Mouse (Mus musculus): ENCODE results near the gene Colgalt1. TPM values are rescaled to one million over a fixed set of nuclear protein-coding genes. Genes with fewer than 3 reads are reported as not detected.

Colgalt1 gene
- polyA plus RNA-seq, 1 experiment from 2014 or later: 45.4 TPM

DNA sequence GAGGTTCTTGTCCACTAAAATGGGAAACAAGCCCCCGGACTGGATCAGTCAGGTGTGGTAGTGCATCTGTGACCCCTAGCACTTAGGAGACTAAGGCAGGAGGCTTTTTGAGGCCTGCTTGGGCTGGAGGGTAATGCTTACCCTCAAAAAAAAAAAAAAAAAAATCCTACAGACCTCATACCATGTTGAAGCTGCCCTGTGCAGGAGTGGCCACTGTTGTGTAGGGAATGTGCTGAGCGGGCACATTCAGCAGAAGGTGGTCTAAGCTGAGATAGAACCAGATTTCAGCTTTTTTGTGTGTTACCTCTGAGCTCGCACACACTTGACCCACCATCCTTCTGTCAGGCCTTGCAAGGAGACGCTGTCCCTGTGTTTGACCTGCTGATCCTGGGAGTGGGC, 16.5 kb upstream of the Colgalt1 start:
- DNase-seq (ENCODE audit: low spot score) (no peak), ATAC-seq (replicated peaks; ENCODE audit: low FRiP score) (no peak)
- Histone ChIP-seq H3K4me3 (ENCODE audit: low read depth, low read length) (no peak overlapping the region), H3K4me1 (replicated peaks; ENCODE audit: control insufficient read depth, insufficient read depth, low read length) (peaks cover 14% of the 10 kb centered on the region), H3K9ac (ENCODE audit: low read depth, low read length) (no peak overlapping the region), H3K36me3 (ENCODE audit: control insufficient read depth, insufficient read depth, low read length) (no peaks in the 10 kb centered on the region), H3K9me3 (ENCODE audit: control insufficient read depth, low read length) (no peaks in the 10 kb centered on the region), H3K27me3 (replicated peaks; ENCODE audit: control insufficient read depth, insufficient read depth, low read length) (0 out of 2 replicates have a peak, but pooled peaks cover under 1% of the 10 kb centered on the region), H3K27ac (ENCODE audit: low read depth, low read length) (no peak overlapping the region), H3K4me2 (no peak overlapping the region)
- WGBS: 87% methylated on average over 4 of the region's 4 CpGs

DNA sequence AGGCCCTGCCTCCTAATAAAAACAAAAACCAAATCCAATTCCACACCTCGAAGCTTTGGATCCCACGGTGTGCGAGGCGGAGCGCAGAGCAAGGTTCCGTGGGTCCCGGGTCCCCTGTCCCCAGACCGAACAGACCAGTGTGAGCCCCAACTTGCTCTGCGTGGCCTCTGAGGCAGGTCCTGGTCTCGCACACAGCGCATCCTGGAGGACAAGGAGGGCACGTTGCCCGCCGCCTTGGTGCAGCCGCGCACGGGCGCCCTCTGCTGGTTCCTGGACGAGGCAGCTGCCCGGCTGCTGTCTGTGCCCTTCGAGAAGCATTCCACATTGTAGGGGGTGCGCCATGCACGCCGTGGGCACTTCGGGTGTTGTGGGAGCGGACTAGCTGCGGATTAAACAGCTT, 14.9 kb upstream of the Colgalt1 start:
- peaks cover 13% of the 10 kb centered on the region for H3K27me3 ChIP-seq (replicated peaks; ENCODE audit: control insufficient read depth, insufficient read depth, low read length)
- H3K4me3 ChIP-seq (ENCODE audit: low read depth, low read length): no peak overlapping the region
- H3K27ac ChIP-seq (ENCODE audit: low read depth, low read length): no peak overlapping the region
- ATAC-seq (replicated peaks; ENCODE audit: low FRiP score) (peak; percentile 23), DNase-seq (ENCODE audit: low spot score) (peak; percentile 84)
- no peaks in the 10 kb centered on the region for H3K36me3 ChIP-seq (ENCODE audit: control insufficient read depth, insufficient read depth, low read length)
- no peak overlapping the region for H3K9ac ChIP-seq (ENCODE audit: low read depth, low read length)
- H3K4me1 ChIP-seq (replicated peaks; ENCODE audit: control insufficient read depth, insufficient read depth, low read length): peaks cover 13% of the 10 kb centered on the region
- no peak overlapping the region for H3K4me2 ChIP-seq
- H3K9me3 ChIP-seq (ENCODE audit: control insufficient read depth, low read length): no peaks in the 10 kb centered on the region
- 12% methylated on average over 27 of the region's 27 CpGs for WGBS

- Histone ChIP-seq H3K27ac (ENCODE audit: low read depth, low read length) (no peak overlapping the region), H3K4me2 (no peak overlapping the region), H3K4me3 (ENCODE audit: low read depth, low read length) (no peak overlapping the region), H3K9ac (ENCODE audit: low read depth, low read length) (no peak overlapping the region; the same call in 1 of the 2 replicates), H3K27me3 (replicated peaks; ENCODE audit: control insufficient read depth, insufficient read depth, low read length) (peaks cover 15% of the 10 kb centered on the region), H3K36me3 (ENCODE audit: control insufficient read depth, insufficient read depth, low read length) (no peaks in the 10 kb centered on the region), H3K9me3 (ENCODE audit: control insufficient read depth, low read length) (no peaks in the 10 kb centered on the region), H3K4me1 (replicated peaks; ENCODE audit: control insufficient read depth, insufficient read depth, low read length) (peaks cover 11% of the 10 kb centered on the region)
- WGBS: 57% methylated on average over 6 of the region's 6 CpGs
- DNase-seq (ENCODE audit: low spot score): no peak
- no peak for ATAC-seq (replicated peaks; ENCODE audit: low FRiP score)
These were observed 14.4 kb upstream of the Colgalt1 start for GRCm38 (mm10) chr8:71596384-71596783.

GRCm38 (mm10) chr8:71596798-71597197, 14.0 kb upstream of the Colgalt1 start:
- no peaks in the 10 kb centered on the region for H3K9me3 ChIP-seq (ENCODE audit: control insufficient read depth, low read length)
- no peak for ATAC-seq (replicated peaks; ENCODE audit: low FRiP score)
- H3K36me3 ChIP-seq (ENCODE audit: control insufficient read depth, insufficient read depth, low read length): no peaks in the 10 kb centered on the region
- no peak overlapping the region for H3K27ac ChIP-seq (ENCODE audit: low read depth, low read length)
- 71% methylated on average over 4 of the region's 4 CpGs for WGBS
- H3K4me3 ChIP-seq (ENCODE audit: low read depth, low read length): no peak overlapping the region
- DNase-seq (ENCODE audit: low spot score): no peak
- peaks cover 19% of the 10 kb centered on the region for H3K27me3 ChIP-seq (replicated peaks; ENCODE audit: control insufficient read depth, insufficient read depth, low read length)
- no peak overlapping the region for H3K4me2 ChIP-seq
- H3K4me1 ChIP-seq (replicated peaks; ENCODE audit: control insufficient read depth, insufficient read depth, low read length): peaks cover 11% of the 10 kb centered on the region
- H3K9ac ChIP-seq (ENCODE audit: low read depth, low read length): no peak overlapping the region

- no peak within 1 kb of the TSS for H3K27ac ChIP-seq (ENCODE audit: low read depth, low read length)
- peaks cover 16% of the 10 kb centered on the region for H3K4me1 ChIP-seq (replicated peaks; ENCODE audit: control insufficient read depth, insufficient read depth, low read length)
- DNase-seq (ENCODE audit: low spot score) (no peak), ATAC-seq (replicated peaks; ENCODE audit: low FRiP score) (no peak)
- WGBS: 84% methylated on average over 3 of the region's 3 CpGs
- no peak within 1 kb of the TSS; the same call in 1 of the 2 replicates for H3K9ac ChIP-seq (ENCODE audit: low read depth, low read length)
- no peaks in the 10 kb centered on the region for H3K36me3 ChIP-seq (ENCODE audit: control insufficient read depth, insufficient read depth, low read length)
- no peaks in the 10 kb centered on the region for H3K9me3 ChIP-seq (ENCODE audit: control insufficient read depth, low read length)
- peaks cover 25% of the 10 kb centered on the region for H3K27me3 ChIP-seq (replicated peaks; ENCODE audit: control insufficient read depth, insufficient read depth, low read length)
- H3K4me3 ChIP-seq (ENCODE audit: low read depth, low read length): no peak within 1 kb of the TSS
- H3K4me2 ChIP-seq: no peak within 1 kb of the TSS
These were observed 13.3 kb upstream of the Colgalt1 start, which contains the start of gene Fam129c for GRCm38 (mm10) chr8:71597451-71597850. Gene Fam129c, plus strand, starts transcription at chr8:71597648.

DNA sequence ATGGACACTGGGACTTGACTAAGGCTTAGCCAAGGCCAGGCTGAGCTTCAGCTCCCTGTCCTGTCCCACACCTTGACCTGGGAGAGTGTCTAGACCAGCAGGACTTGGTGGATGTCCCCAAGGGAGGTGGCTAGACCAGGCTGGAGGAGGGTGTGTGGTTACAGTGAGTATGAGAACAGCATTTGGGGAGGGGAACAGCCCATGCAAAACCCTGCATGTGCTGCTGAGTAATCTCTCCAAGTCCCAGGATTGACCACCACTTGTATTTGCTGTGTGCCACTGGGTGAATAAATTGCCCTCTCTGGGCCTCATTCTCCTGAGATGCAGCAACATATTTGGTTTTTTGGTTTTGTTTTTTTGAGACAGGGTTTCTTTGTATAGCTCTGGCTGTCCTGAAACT, 12.4 kb upstream of the Colgalt1 start:
- H3K4me2 ChIP-seq: no peak overlapping the region
- ATAC-seq (replicated peaks; ENCODE audit: low FRiP score) (no peak), DNase-seq (ENCODE audit: low spot score) (no peak)
- H3K4me3 ChIP-seq (ENCODE audit: low read depth, low read length): no peak overlapping the region
- no peak overlapping the region for H3K27ac ChIP-seq (ENCODE audit: low read depth, low read length)
- H3K9ac ChIP-seq (ENCODE audit: low read depth, low read length): no peak overlapping the region
- H3K4me1 ChIP-seq (replicated peaks; ENCODE audit: control insufficient read depth, insufficient read depth, low read length): peaks cover 14% of the 10 kb centered on the region
- H3K9me3 ChIP-seq (ENCODE audit: control insufficient read depth, low read length): no peaks in the 10 kb centered on the region
- H3K27me3 ChIP-seq (replicated peaks; ENCODE audit: control insufficient read depth, insufficient read depth, low read length): peaks cover 35% of the 10 kb centered on the region
- no peaks in the 10 kb centered on the region for H3K36me3 ChIP-seq (ENCODE audit: control insufficient read depth, insufficient read depth, low read length)

- ATAC-seq (replicated peaks; ENCODE audit: low FRiP score) (no peak), DNase-seq (ENCODE audit: low spot score) (no peak)
- Histone ChIP-seq H3K4me2 (no peak overlapping the region), H3K27me3 (replicated peaks; ENCODE audit: control insufficient read depth, insufficient read depth, low read length) (peaks cover 39% of the 10 kb centered on the region), H3K4me3 (ENCODE audit: low read depth, low read length) (no peak overlapping the region), H3K4me1 (replicated peaks; ENCODE audit: control insufficient read depth, insufficient read depth, low read length) (peaks cover 16% of the 10 kb centered on the region), H3K9ac (ENCODE audit: low read depth, low read length) (no peak overlapping the region), H3K9me3 (ENCODE audit: control insufficient read depth, low read length) (no peaks in the 10 kb centered on the region), H3K36me3 (ENCODE audit: control insufficient read depth, insufficient read depth, low read length) (no peaks in the 10 kb centered on the region), H3K27ac (ENCODE audit: low read depth, low read length) (no peak overlapping the region)
- 88% methylated on average over 5 of the region's 5 CpGs for WGBS
These were observed 12.0 kb upstream of the Colgalt1 start for GRCm38 (mm10) chr8:71598841-71599240.

- H3K9ac ChIP-seq (ENCODE audit: low read depth, low read length): no peak overlapping the region
- DNase-seq (ENCODE audit: low spot score) (peak; percentile 49), ATAC-seq (replicated peaks; ENCODE audit: low FRiP score) (peak; percentile 13; the same call in 1 of the 2 replicates)
- peaks cover 14% of the 10 kb centered on the region for H3K4me1 ChIP-seq (replicated peaks; ENCODE audit: control insufficient read depth, insufficient read depth, low read length)
- H3K9me3 ChIP-seq (ENCODE audit: control insufficient read depth, low read length): no peaks in the 10 kb centered on the region
- peaks cover 46% of the 10 kb centered on the region for H3K27me3 ChIP-seq (replicated peaks; ENCODE audit: control insufficient read depth, insufficient read depth, low read length)
- 5% methylated on average over 63 of the region's 65 CpGs for WGBS
- peak overlapping the region; percentile 36 for H3K4me3 ChIP-seq (ENCODE audit: low read depth, low read length)
- peak overlapping the region; percentile 68 for H3K4me2 ChIP-seq
- no peak overlapping the region for H3K27ac ChIP-seq (ENCODE audit: low read depth, low read length)
- no peaks in the 10 kb centered on the region for H3K36me3 ChIP-seq (ENCODE audit: control insufficient read depth, insufficient read depth, low read length)
These were observed 8.7 kb upstream of the Colgalt1 start for GRCm38 (mm10) chr8:71601939-71602665.

Measured in liver, embryonic 11.5 days (tissue).